Mouse (Mus musculus): ENCODE measurements around the gene Ly6c1. TPM values are rescaled to one million over a fixed set of nuclear protein-coding genes. Genes with fewer than 3 reads are reported as not detected.

Ly6c1 gene
- 130 TPM for polyA plus RNA-seq (2015; fragmentation: Illumina TruSeq; extraction: RNeasy Lipid Tissue Mini Kit (QIAGEN cat#74804); ENCODE audit: low read depth, low replicate concordance)

DNA sequence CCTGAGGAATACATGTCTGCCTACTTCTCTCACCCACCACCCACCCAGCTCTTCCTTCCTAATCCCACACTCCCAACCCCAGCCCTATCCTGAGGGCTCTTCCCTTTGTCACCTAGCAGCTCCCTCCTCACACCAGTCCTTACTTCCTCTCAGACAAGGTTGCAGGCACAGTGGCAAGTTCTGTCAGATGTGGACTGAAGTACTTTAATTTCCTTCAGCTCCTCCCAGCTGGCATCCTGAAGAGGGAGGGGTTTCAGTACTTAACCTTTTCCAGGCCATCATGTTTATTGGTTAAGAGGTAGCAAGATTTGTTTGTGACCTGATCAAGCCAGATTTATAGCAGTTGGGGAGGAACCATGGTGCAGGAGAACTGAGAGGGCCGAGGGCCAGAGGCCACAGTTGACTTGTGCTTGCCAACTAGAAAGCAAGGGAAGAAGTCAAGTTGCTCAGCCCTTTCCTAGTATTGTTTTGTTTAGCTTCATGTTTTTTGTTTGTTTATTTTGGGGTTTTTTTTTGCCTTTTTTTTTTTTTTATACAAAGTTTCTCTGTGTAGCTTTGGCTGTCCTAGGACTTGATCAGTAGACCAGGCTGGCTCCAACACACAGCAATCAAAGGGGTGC is at the start of gene Ly6c1:
Gene Ly6c1, minus strand, starts transcription at position 189 of the 620 bp plus-strand sequence.

Other genes with a start within 250 kb of the Ly6c1 start
- gene Gml2, start 229.8 kb downstream of the Ly6c1 start, polyA plus RNA-seq (2015; fragmentation: Illumina TruSeq; extraction: RNeasy Lipid Tissue Mini Kit (QIAGEN cat#74804); ENCODE audit: low read depth, low replicate concordance): not detected
- gene 2010109I03Rik, start 151.8 kb downstream of the Ly6c1 start, polyA plus RNA-seq (2015; fragmentation: Illumina TruSeq; extraction: RNeasy Lipid Tissue Mini Kit (QIAGEN cat#74804); ENCODE audit: low read depth, low replicate concordance): 0.39 TPM
- gene Ly6i, start 65.4 kb downstream of the Ly6c1 start, polyA plus RNA-seq (2015; fragmentation: Illumina TruSeq; extraction: RNeasy Lipid Tissue Mini Kit (QIAGEN cat#74804); ENCODE audit: low read depth, low replicate concordance): not detected
- gene Ly6a, start 50.8 kb downstream of the Ly6c1 start, polyA plus RNA-seq (2015; fragmentation: Illumina TruSeq; extraction: RNeasy Lipid Tissue Mini Kit (QIAGEN cat#74804); ENCODE audit: low read depth, low replicate concordance): 73.2 TPM
- gene Ly6c2, start 63.1 kb upstream of the Ly6c1 start, polyA plus RNA-seq (2015; fragmentation: Illumina TruSeq; extraction: RNeasy Lipid Tissue Mini Kit (QIAGEN cat#74804); ENCODE audit: low read depth, low replicate concordance): not detected
- gene Ly6g, start 106.4 kb upstream of the Ly6c1 start, polyA plus RNA-seq (2015; fragmentation: Illumina TruSeq; extraction: RNeasy Lipid Tissue Mini Kit (QIAGEN cat#74804); ENCODE audit: low read depth, low replicate concordance): not detected
- gene BC025446, start 167.5 kb upstream of the Ly6c1 start, polyA plus RNA-seq (2015; fragmentation: Illumina TruSeq; extraction: RNeasy Lipid Tissue Mini Kit (QIAGEN cat#74804); ENCODE audit: low read depth, low replicate concordance): not detected
- not detected for gene Ly6f, start 219.6 kb upstream of the Ly6c1 start, polyA plus RNA-seq (2015; fragmentation: Illumina TruSeq; extraction: RNeasy Lipid Tissue Mini Kit (QIAGEN cat#74804); ENCODE audit: low read depth, low replicate concordance)